Mouse (Mus musculus) MEL (cell line): ENCODE data around the gene Asap3. TPM values are rescaled to one million over a fixed set of nuclear protein-coding genes. Genes with fewer than 3 reads are reported as not detected.

Experiments used
- DNase-seq: peaks from one replicate; pipeline ENCODE4 v3.0.0; 2011; ENCODE audit warnings: low read depth, low spot score
- H3K27ac ChIP-seq: 2 replicates; pipeline ENCODE4 v1.5.1; 2012; ENCODE audit warnings: low read depth, mild to moderate bottlenecking, control low read depth, low read length, moderate library complexity; ENCODE audit not compliant: control insufficient read depth
- H3K27me3 ChIP-seq, 2 experiments: fragments of 150-350 bp in 1 of 2; sonication (generic) in 1 of 2; 2 replicates each; pipeline ENCODE4 v1.6.1; 2012; ENCODE audit warnings: low read length in 2 of 2, mild to moderate bottlenecking in 2 of 2, improper control_type of control experiment in 1 of 2, moderate library complexity in 1 of 2; ENCODE audit not compliant: insufficient read depth in 2 of 2, control insufficient read depth in 1 of 2
- H3K36me3 ChIP-seq, 2 experiments: 2 replicates each; pipeline ENCODE4 v1.6.1; 2012 to 2014; ENCODE audit warnings: low read length in 2 of 2, improper control_type of control experiment in 1 of 2, inconsistent platforms in 1 of 2, mild to moderate bottlenecking in 1 of 2; ENCODE audit not compliant: insufficient read depth in 2 of 2, control insufficient read depth in 1 of 2
- H3K4me1 ChIP-seq, 2 experiments: fragments of 150-350 bp in 1 of 2; sonication (generic) in 1 of 2; 2 replicates each; pipeline ENCODE4 v1.6.1; 2012; ENCODE audit warnings: low read length in 2 of 2, improper control_type of control experiment in 1 of 2, mild to moderate bottlenecking in 1 of 2; ENCODE audit not compliant: insufficient read depth in 2 of 2, control insufficient read depth in 1 of 2
- H3K4me3 ChIP-seq, 2 experiments: fragments of 150-350 bp in 1 of 2; sonication (generic) in 1 of 2; 2 replicates each; pipeline ENCODE4 v1.5.1; 2012; ENCODE audit warnings: low read depth in 2 of 2, low read length in 2 of 2, mild to moderate bottlenecking in 2 of 2, moderate library complexity in 2 of 2, control low read depth in 1 of 2, improper control_type of control experiment in 1 of 2; ENCODE audit not compliant: control insufficient read depth in 1 of 2, insufficient read depth in 1 of 2
- H3K79me2 ChIP-seq: 2 replicates; pipeline ENCODE4 v1.6.1; 2012; ENCODE audit warnings: mild to moderate bottlenecking, low read length, moderate library complexity; ENCODE audit not compliant: control insufficient read depth, poor library complexity, insufficient read depth
- H3K9ac ChIP-seq: 2 replicates; pipeline ENCODE4 v1.6.1; 2012; ENCODE audit warnings: low read depth, mild to moderate bottlenecking, control low read depth, low read length, moderate library complexity; ENCODE audit not compliant: control insufficient read depth, poor library complexity, severe bottlenecking
- H3K9me3 ChIP-seq: fragments of 150-350 bp; sonication (generic); replicated peaks from 2 replicates; pipeline ENCODE4 v1.6.1; 2012; ENCODE audit warnings: mild to moderate bottlenecking, low read length, improper control_type of control experiment, moderate library complexity; ENCODE audit not compliant: insufficient read depth
- CHD2 ChIP-seq: IDR thresholded peaks from 2 replicates; pipeline ENCODE4 v1.6.1; 2011; ENCODE audit warnings: low read length, improper control_type of control experiment
- CTCF ChIP-seq, 3 experiments: IDR thresholded peaks in 2 of 3; conservative IDR thresholded peaks in 1 of 3; 2 replicates each; pipeline ENCODE4 v1.5.1; 2011 to 2012; ENCODE audit warnings: low read length in 3 of 3, low read depth in 2 of 3, mild to moderate bottlenecking in 2 of 3, improper control_type of control experiment in 1 of 3, inconsistent platforms in 1 of 3, mixed read lengths in 1 of 3, moderate library complexity in 1 of 3; ENCODE audit not compliant: control insufficient read depth in 1 of 3, insufficient read depth in 1 of 3, poor library complexity in 1 of 3, severe bottlenecking in 1 of 3
- E2F4 ChIP-seq: IDR thresholded peaks from 2 replicates; pipeline ENCODE4 v1.6.1; 2011; ENCODE audit warnings: low read depth, low read length, improper control_type of control experiment, borderline replicate concordance
- EP300 ChIP-seq, 2 experiments: IDR thresholded peaks; 2 replicates each; pipeline ENCODE4 v1.6.1; 2011; ENCODE audit warnings: improper control_type of control experiment in 2 of 2, low read length in 2 of 2, low read depth in 1 of 2, mild to moderate bottlenecking in 1 of 2
- GATA1 ChIP-seq: IDR thresholded peaks from 2 replicates; pipeline ENCODE4 v1.6.1; 2011; ENCODE audit warnings: low read depth, low read length, improper control_type of control experiment
- HCFC1 ChIP-seq: IDR thresholded peaks from 2 replicates; pipeline ENCODE4 v1.6.1; 2012; ENCODE audit warnings: low read depth, mild to moderate bottlenecking, inconsistent platforms, low read length, improper control_type of control experiment, moderate library complexity
- JUND ChIP-seq: IDR thresholded peaks from 2 replicates; pipeline ENCODE4 v1.6.1; 2011; ENCODE audit warnings: low read depth, mild to moderate bottlenecking, improper control_type of control experiment, low read length
- MAZ ChIP-seq: IDR thresholded peaks from 2 replicates; pipeline ENCODE4 v1.6.1; 2012; ENCODE audit warnings: low read depth, mild to moderate bottlenecking, inconsistent platforms, low read length, improper control_type of control experiment
- MXI1 ChIP-seq: IDR thresholded peaks from 2 replicates; pipeline ENCODE4 v1.6.1; 2011; ENCODE audit warnings: mild to moderate bottlenecking, low read depth, low read length, improper control_type of control experiment
- MYB ChIP-seq: IDR thresholded peaks from 2 replicates; pipeline ENCODE4 v1.6.1; 2011; ENCODE audit warnings: mild to moderate bottlenecking, low read depth, low read length, improper control_type of control experiment
- MYC ChIP-seq: IDR thresholded peaks from 2 replicates; pipeline ENCODE4 v1.6.1; 2011; ENCODE audit warnings: low read depth, mild to moderate bottlenecking, low read length, improper control_type of control experiment, moderate library complexity
- NELFE ChIP-seq: IDR thresholded peaks from 2 replicates; pipeline ENCODE4 v1.6.1; 2011; ENCODE audit warnings: low read depth, low read length, improper control_type of control experiment
- POLR2A ChIP-seq, 2 experiments: IDR thresholded peaks; 2 replicates each; pipeline ENCODE4 v1.6.1; 2011 to 2012; ENCODE audit warnings: low read length in 2 of 2, mild to moderate bottlenecking in 2 of 2, control low read depth in 1 of 2, improper control_type of control experiment in 1 of 2, low read depth in 1 of 2, moderate library complexity in 1 of 2; ENCODE audit not compliant: control insufficient read depth in 1 of 2, insufficient read depth in 1 of 2, poor library complexity in 1 of 2
- POLR2AphosphoS5 ChIP-seq: IDR thresholded peaks from 2 replicates; pipeline ENCODE4 v1.6.1; 2012; ENCODE audit warnings: low read depth, borderline replicate concordance, mild to moderate bottlenecking, inconsistent platforms, low read length, moderate library complexity, mixed read lengths
- RAD21 ChIP-seq: IDR thresholded peaks from 2 replicates; pipeline ENCODE4 v1.6.1; 2011; ENCODE audit warnings: mild to moderate bottlenecking, low read depth, low read length, improper control_type of control experiment
- RCOR1 ChIP-seq: IDR thresholded peaks from 2 replicates; pipeline ENCODE4 v1.6.1; 2012; ENCODE audit warnings: low read depth, mild to moderate bottlenecking, inconsistent platforms, low read length, improper control_type of control experiment
- SMC3 ChIP-seq: IDR thresholded peaks from 2 replicates; pipeline ENCODE4 v1.6.1; 2011; ENCODE audit warnings: low read depth, low read length, improper control_type of control experiment
- TAL1 ChIP-seq: IDR thresholded peaks from 2 replicates; pipeline ENCODE4 v1.6.1; 2012; ENCODE audit warnings: mild to moderate bottlenecking, inconsistent platforms, low read length, moderate library complexity, mixed read lengths
- USF2 ChIP-seq, 2 experiments: IDR thresholded peaks; 2 replicates each; pipeline ENCODE4 v1.6.1; 2011 to 2012; ENCODE audit warnings: improper control_type of control experiment in 2 of 2, low read length in 2 of 2, borderline replicate concordance in 1 of 2, inconsistent platforms in 1 of 2, low read depth in 1 of 2, mild to moderate bottlenecking in 1 of 2; ENCODE audit not compliant: insufficient read depth in 1 of 2
- ZC3H11A ChIP-seq: IDR thresholded peaks from 2 replicates; pipeline ENCODE4 v1.6.1; 2012; ENCODE audit warnings: low read depth, mild to moderate bottlenecking, inconsistent platforms, low read length, improper control_type of control experiment
- ZKSCAN1 ChIP-seq: IDR thresholded peaks from 2 replicates; pipeline ENCODE4 v1.6.1; 2012; ENCODE audit warnings: low read depth, mild to moderate bottlenecking, inconsistent platforms, low read length, improper control_type of control experiment, moderate library complexity
- ZNF384 ChIP-seq: IDR thresholded peaks from 2 replicates; pipeline ENCODE4 v1.6.1; 2012; ENCODE audit warnings: low read depth, mild to moderate bottlenecking, inconsistent platforms, low read length, improper control_type of control experiment
- polyA plus RNA-seq, 2 experiments: library from polyadenylated mRNA; stranded (reverse) in 1 of 2; unstranded in 1 of 2; fragments of >175 nt in 1 of 2; fragments of >200 nt in 1 of 2; gene quantifications; 2 replicates each; pipeline versions ENCODE4 v1.2.1 to v1.2.4; 2012; ENCODE audit warnings: low replicate concordance in 2 of 2, low read depth in 1 of 2; ENCODE audit not compliant: insufficient read length in 2 of 2, insufficient read depth in 1 of 2, missing spikeins in 1 of 2
- total RNA-seq: library from RNA; depleted of rRNA; stranded (reverse); fragments of 300-350 nt; gene quantifications from 2 replicates; pipeline ENCODE4 v1.2.3, GENCODE M21; 2012

The Asap3 gene
- total and polyA plus RNA-seq, 3 experiments, result 0.04 to 0.33 TPM; not detected in 1

DNA sequence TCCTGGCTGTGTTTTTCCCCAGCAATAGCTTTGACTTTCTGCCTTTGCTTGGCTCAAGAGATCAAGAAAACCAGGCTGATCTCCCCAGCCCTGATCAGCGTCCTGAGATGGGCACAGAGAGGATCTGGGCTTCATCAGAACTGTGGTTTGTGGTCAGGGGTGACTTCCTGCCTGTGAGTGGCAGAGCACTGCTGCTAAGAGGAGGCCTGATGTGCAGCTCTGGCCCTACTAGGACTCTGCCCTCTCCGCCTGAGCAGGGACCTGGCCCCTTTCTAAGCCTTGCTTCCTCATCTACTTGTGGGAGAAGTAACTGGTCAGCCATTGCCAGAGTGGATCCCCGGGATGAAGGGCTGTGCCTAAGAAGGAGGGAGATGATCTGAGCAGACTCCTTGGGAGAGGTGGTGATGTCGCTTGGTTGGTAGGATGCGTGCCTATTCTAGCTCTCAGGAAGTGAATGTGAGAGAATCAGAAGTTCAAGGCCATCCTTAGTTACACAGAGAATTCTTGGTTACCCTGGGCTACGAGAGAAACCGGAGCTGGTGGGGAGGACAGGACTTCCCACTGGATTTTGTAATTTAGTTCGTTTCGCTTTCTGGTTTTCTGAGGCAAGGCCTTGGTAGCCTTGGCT is 60.7 kb downstream of the Asap3 start:
- DNase-seq, result peak; percentile 39
- TF ChIP-seq E2F4 (no peak), CTCF (IDR thresholded peaks at IDR 0.05 in 2 of 3, conservative IDR thresholded peaks at IDR 0.05 in 1 of 3; ENCODE audit: control insufficient read depth in 1 of 3, insufficient read depth in 1 of 3, low read depth in 2 of 3, low read length in 3 of 3, poor library complexity in 1 of 3, severe bottlenecking in 1 of 3) (no peak), POLR2AphosphoS5 (no peak), HCFC1 (no peak), RCOR1 (0 out of 2 replicates have a peak, but pooled peaks have one; percentile 21), GATA1 (no peak)
- H3K27me3 ChIP-seq, result no peaks in the 10 kb centered on the region

DNA sequence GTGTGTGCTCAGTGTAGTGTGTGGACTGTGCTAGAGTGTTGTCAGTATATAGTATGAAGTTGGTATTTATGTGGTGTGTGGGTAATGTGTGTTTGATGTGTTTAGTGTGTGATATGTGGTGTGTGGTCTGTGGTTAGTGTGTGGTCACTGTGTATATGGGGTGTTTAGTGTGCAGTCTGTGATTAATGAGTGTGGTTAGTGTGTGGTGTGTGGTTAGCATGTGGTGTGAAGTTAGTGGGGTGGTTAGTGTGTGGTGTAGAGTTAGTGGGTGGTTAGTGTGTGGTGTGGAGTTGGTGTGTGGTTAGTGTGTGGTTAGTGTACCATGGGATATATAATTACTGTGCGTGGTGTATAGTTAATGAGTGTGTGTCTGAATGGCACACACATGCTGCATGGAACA is 62.7 kb downstream of the Asap3 start:
- no peak for TF ChIP-seq ZNF384
- TF ChIP-seq TAL1, result no peak
- no peak for TF ChIP-seq USF2 (IDR thresholded peaks at IDR 0.05; ENCODE audit: borderline replicate concordance in 1 of 2, insufficient read depth in 1 of 2, low read depth in 1 of 2, low read length in 2 of 2)
- TF ChIP-seq MXI1, result no peak
- TF ChIP-seq HCFC1, result no peak
- TF ChIP-seq POLR2AphosphoS5, result no peak
- no peak for TF ChIP-seq MAZ
- TF ChIP-seq POLR2A (IDR thresholded peaks at IDR 0.05; ENCODE audit: control insufficient read depth in 1 of 2, insufficient read depth in 1 of 2, low read depth in 1 of 2, low read length in 2 of 2, poor library complexity in 1 of 2), result no peak
- Histone ChIP-seq H3K79me2 (no peaks in the 10 kb centered on the region), H3K27me3 (no peaks in the 10 kb centered on the region; a peak in 1 of 4 replicates), H3K4me1 (peaks cover 0 to 8% of the 10 kb centered on the region in 2 experiments; a peak in 1 of 4 replicates), H3K36me3 (peaks cover 0 to 2% of the 10 kb centered on the region in 2 experiments; a peak in 1 of 4 replicates), H3K9ac (no peak overlapping the region), H3K27ac (no peak overlapping the region), H3K4me3 (no peak overlapping the region), H3K9me3 (no peaks in the 10 kb centered on the region)
- no peak for DNase-seq

More for the DNA sequence above, 60.7 kb downstream of the Asap3 start:
- Histone ChIP-seq H3K4me3 (no peak overlapping the region), H3K9ac (no peak overlapping the region), H3K79me2 (no peaks in the 10 kb centered on the region), H3K36me3 (peaks cover 0 to 2% of the 10 kb centered on the region in 2 experiments; a peak in 1 of 4 replicates), H3K4me1 (peaks cover 0 to 8% of the 10 kb centered on the region in 2 experiments; a peak in 1 of 4 replicates), H3K9me3 (no peaks in the 10 kb centered on the region), H3K27ac (no peak overlapping the region)

DNA sequence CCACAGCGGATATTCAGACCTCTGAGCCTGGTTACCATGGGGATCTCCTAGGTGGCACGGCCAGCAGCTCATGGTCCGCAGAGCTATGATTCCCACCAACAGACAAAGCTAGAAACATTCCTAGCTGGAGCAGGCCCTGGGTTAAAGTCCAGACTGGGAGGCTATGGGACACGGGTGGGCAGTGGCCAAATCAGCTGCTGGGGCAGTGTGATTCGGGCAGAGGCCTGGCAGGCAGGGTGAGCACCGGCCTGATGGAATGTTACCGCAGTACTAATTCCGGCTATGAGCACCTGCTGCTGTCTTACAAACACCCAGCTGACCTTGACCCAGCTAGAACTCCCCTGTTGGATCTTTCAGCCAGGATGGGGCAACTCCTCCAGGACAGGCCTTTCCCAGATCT is 64.5 kb downstream of the Asap3 start:
- TF ChIP-seq JUND (no peak), POLR2A (IDR thresholded peaks at IDR 0.05; ENCODE audit: control insufficient read depth in 1 of 2, insufficient read depth in 1 of 2, low read depth in 1 of 2, low read length in 2 of 2, poor library complexity in 1 of 2) (no peak), SMC3 (no peak), CHD2 (no peak), MYC (no peak), RAD21 (no peak), ZC3H11A (no peak), ZKSCAN1 (no peak), NELFE (no peak), EP300 (IDR thresholded peaks at IDR 0.05; ENCODE audit: low read depth in 1 of 2, low read length in 2 of 2) (no peak), MXI1 (no peak), MYB (no peak)
- TF ChIP-seq, all 39 proteins: peak for 0
- Histone ChIP-seq H3K27me3 (peaks cover 0 to under 1% of the 10 kb centered on the region in 2 experiments), H3K36me3 (peaks cover 0 to 2% of the 10 kb centered on the region in 2 experiments; a peak in 1 of 4 replicates), H3K4me3 (no peak overlapping the region), H3K79me2 (no peaks in the 10 kb centered on the region), H3K27ac (no peak overlapping the region), H3K9me3 (no peaks in the 10 kb centered on the region), H3K4me1 (peaks cover 0 to 8% of the 10 kb centered on the region in 2 experiments; a peak in 1 of 4 replicates), H3K9ac (no peak overlapping the region)
- DNase-seq, result no peak
